Mouse (Mus musculus): ENCODE data around the gene Josd2. TPM values are rescaled to one million over a fixed set of nuclear protein-coding genes. Genes with fewer than 3 reads are reported as not detected.

Josd2 gene
- total RNA-seq (2014; rRNA removed), result 25.5 and 38.5 TPM in 2 replicates
- polyA plus RNA-seq (2015; fragmentation: Nextera tagmentation; extraction: Ambion mirVana), result 22.7 and 25.4 TPM in 2 replicates

GRCm38 (mm10) chr7:44467811-44468411 lies at the start of gene Josd2:
Gene Josd2, plus strand, starts transcription at chr7:44467980.
- Histone ChIP-seq H3K27me3 (ENCODE audit: insufficient read depth, low read length) (no peaks in the 10 kb centered on the region), H3K27ac (ENCODE audit: low read depth, low read length) (peak within 1 kb of the TSS; percentile 91), H3K36me3 (ENCODE audit: insufficient read depth, low read length) (peaks cover 17% of the 10 kb centered on the region; the same call in 1 of the 2 replicates), H3K9ac (replicated peaks; ENCODE audit: low read length, poor library complexity, severe bottlenecking) (peak within 1 kb of the TSS; percentile 66), H3K4me3 (ENCODE audit: low read depth, low read length) (peak within 1 kb of the TSS; percentile 46), H3K4me2 (ENCODE audit: low read depth, low read length, poor library complexity, severe bottlenecking) (peak within 1 kb of the TSS; percentile 69), H3K9me3 (ENCODE audit: low read length) (no peaks in the 10 kb centered on the region), H3K4me1 (ENCODE audit: insufficient read depth, low read length) (peaks cover 26% of the 10 kb centered on the region)
- ATAC-seq (ENCODE audit: low FRiP score) (peak; percentile 91), DNase-seq (ENCODE audit: low spot score) (peak; percentile 99)
- under 1% methylated on average over 42 of the region's 42 CpGs for WGBS
- no peak for TF ChIP-seq CTCF (IDR thresholded peaks at IDR 0.05)

- no peak for TF ChIP-seq CTCF (IDR thresholded peaks at IDR 0.05)
- ATAC-seq (ENCODE audit: low FRiP score), result peak; percentile 0; the same call in 1 of the 2 replicates
- H3K4me3 ChIP-seq (ENCODE audit: low read depth, low read length), result peak overlapping the region; percentile 82; the same call in 1 of the 2 replicates
- DNase-seq (ENCODE audit: low spot score), result no peak
- peaks cover 34% of the 10 kb centered on the region for H3K4me1 ChIP-seq (ENCODE audit: insufficient read depth, low read length)
- WGBS, result 8% methylated on average over 8 of the region's 8 CpGs
- peak overlapping the region; percentile 45 for H3K9ac ChIP-seq (replicated peaks; ENCODE audit: low read length, poor library complexity, severe bottlenecking)
- H3K4me2 ChIP-seq (ENCODE audit: low read depth, low read length, poor library complexity, severe bottlenecking), result peak overlapping the region; percentile 91
- H3K27ac ChIP-seq (ENCODE audit: low read depth, low read length), result peak overlapping the region; percentile 100
- no peaks in the 10 kb centered on the region for H3K27me3 ChIP-seq (ENCODE audit: insufficient read depth, low read length)
- H3K36me3 ChIP-seq (ENCODE audit: insufficient read depth, low read length), result no peaks in the 10 kb centered on the region
- no peaks in the 10 kb centered on the region for H3K9me3 ChIP-seq (ENCODE audit: low read length)
These were observed 40.1 kb upstream of the Josd2 start for GRCm38 (mm10) chr7:44427666-44428065.

GRCm38 (mm10) chr7:44428171-44428950 lies 39.4 kb upstream of the Josd2 start:
- no peak for TF ChIP-seq CTCF (IDR thresholded peaks at IDR 0.05)
- Histone ChIP-seq H3K4me2 (ENCODE audit: low read depth, low read length, poor library complexity, severe bottlenecking) (peak overlapping the region; percentile 91), H3K27ac (ENCODE audit: low read depth, low read length) (peak overlapping the region; percentile 100), H3K4me3 (ENCODE audit: low read depth, low read length) (peak overlapping the region; percentile 82), H3K9me3 (ENCODE audit: low read length) (no peaks in the 10 kb centered on the region), H3K36me3 (ENCODE audit: insufficient read depth, low read length) (no peaks in the 10 kb centered on the region), H3K4me1 (ENCODE audit: insufficient read depth, low read length) (peaks cover 36% of the 10 kb centered on the region), H3K27me3 (ENCODE audit: insufficient read depth, low read length) (no peaks in the 10 kb centered on the region), H3K9ac (replicated peaks; ENCODE audit: low read length, poor library complexity, severe bottlenecking) (peak overlapping the region; percentile 96)
- ATAC-seq (ENCODE audit: low FRiP score) (peak; percentile 47), DNase-seq (ENCODE audit: low spot score) (peak; percentile 78)
- 1% methylated on average over 14 of the region's 38 CpGs for WGBS

DNA sequence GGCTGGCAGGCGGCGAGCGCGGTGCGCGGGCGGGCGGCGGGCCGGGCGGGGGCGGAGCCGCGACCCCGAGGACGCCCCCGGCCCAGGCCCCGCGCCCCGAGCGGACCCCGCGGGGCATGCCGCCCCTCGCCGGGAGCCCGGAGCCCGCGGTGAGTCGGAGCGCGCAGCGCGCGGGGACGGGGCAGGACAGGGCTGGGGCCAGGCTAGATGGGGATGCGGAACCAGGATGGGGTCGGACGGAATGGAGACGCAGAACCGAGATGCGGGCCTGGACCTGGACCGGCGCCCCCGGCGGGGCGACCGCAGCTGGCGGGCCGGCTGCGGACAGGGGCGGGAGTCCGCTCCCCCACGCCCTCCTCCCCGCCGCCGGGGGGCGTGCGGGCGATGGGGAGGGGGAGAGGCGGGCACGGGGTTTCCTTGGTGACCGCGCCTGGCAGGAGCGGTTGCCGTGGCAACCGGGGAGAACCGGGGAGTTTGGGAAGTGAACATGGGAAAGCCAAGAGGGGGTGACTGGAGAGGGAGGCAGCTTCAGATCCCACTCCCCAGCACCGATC lies 38.7 kb upstream of the Josd2 start, which contains the start of gene Lrrc4b:
TSS of gene Lrrc4b (plus strand) at position 51 of the 554 bp plus-strand sequence.
- H3K36me3 ChIP-seq (ENCODE audit: insufficient read depth, low read length), result no peaks in the 10 kb centered on the region; the same call in 1 of the 2 replicates
- peak within 1 kb of the TSS; percentile 91 for H3K4me2 ChIP-seq (ENCODE audit: low read depth, low read length, poor library complexity, severe bottlenecking)
- ATAC-seq (ENCODE audit: low FRiP score) (peak; percentile 67), DNase-seq (ENCODE audit: low spot score) (peak; percentile 92)
- H3K27ac ChIP-seq (ENCODE audit: low read depth, low read length), result peak within 1 kb of the TSS; percentile 100
- no peaks in the 10 kb centered on the region for H3K27me3 ChIP-seq (ENCODE audit: insufficient read depth, low read length)
- H3K9me3 ChIP-seq (ENCODE audit: low read length), result no peaks in the 10 kb centered on the region
- peak; percentile 19 for TF ChIP-seq CTCF (IDR thresholded peaks at IDR 0.05)
- H3K9ac ChIP-seq (replicated peaks; ENCODE audit: low read length, poor library complexity, severe bottlenecking), result peak within 1 kb of the TSS; percentile 96
- WGBS, result under 1% methylated on average over 27 of the region's 69 CpGs
- H3K4me3 ChIP-seq (ENCODE audit: low read depth, low read length), result peak within 1 kb of the TSS; percentile 82
- peaks cover 36% of the 10 kb centered on the region for H3K4me1 ChIP-seq (ENCODE audit: insufficient read depth, low read length)

DNA sequence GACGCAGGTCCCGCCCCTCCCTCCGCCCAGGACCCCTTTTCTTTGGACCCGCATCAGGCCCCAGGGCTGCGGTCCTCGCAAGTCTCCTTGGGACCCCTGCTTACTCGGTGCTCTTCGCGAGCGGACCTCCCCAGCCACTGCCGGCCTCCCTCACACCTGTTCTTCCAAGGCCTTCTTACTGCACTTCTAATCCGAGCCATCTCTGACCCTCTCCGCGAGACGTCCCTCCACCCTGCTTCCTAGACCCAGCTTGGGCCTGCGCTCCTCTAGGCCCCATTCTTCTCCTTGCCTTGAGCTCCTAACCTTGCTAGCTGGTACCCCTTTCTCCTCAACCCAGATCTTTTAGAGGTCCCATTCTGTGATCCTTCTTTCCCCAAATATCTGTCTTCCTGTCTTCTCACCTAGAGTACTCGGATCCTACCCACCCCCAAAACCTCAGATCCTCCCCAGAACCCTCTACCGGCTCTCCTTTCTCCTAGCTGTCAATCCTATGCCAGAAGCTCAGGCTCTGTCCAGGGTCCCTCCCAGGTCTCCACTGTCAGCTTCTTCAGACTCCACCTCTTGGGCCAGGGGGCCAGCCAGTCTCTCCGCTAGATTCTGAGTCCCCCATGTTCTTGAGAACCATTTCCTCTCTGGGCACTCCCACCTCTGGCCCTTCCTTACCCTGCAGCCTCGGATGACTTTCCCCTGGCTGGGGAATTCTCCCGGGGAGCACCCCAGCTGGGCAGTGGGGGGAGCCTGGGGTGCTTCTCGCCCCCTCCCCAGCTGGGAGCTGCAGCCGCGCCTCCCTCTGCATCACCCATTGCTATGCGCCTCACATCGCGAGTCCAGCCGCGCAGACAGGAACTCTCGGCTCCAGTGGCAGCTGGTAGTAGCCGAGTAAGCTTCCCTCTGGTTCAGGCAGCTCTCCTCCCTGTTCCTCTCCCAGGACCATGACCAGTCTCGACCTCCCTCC lies 38.0 kb upstream of the Josd2 start:
- Histone ChIP-seq H3K4me2 (ENCODE audit: low read depth, low read length, poor library complexity, severe bottlenecking) (peak overlapping the region; percentile 91), H3K4me3 (ENCODE audit: low read depth, low read length) (peak overlapping the region; percentile 82), H3K36me3 (ENCODE audit: insufficient read depth, low read length) (no peaks in the 10 kb centered on the region; the same call in 1 of the 2 replicates), H3K27me3 (ENCODE audit: insufficient read depth, low read length) (no peaks in the 10 kb centered on the region), H3K4me1 (ENCODE audit: insufficient read depth, low read length) (peaks cover 36% of the 10 kb centered on the region), H3K9ac (replicated peaks; ENCODE audit: low read length, poor library complexity, severe bottlenecking) (peak overlapping the region; percentile 96), H3K27ac (ENCODE audit: low read depth, low read length) (peak overlapping the region; percentile 100), H3K9me3 (ENCODE audit: low read length) (no peaks in the 10 kb centered on the region)
- no peak for TF ChIP-seq CTCF (IDR thresholded peaks at IDR 0.05)
- ATAC-seq (ENCODE audit: low FRiP score) (peak; percentile 22), DNase-seq (ENCODE audit: low spot score) (peak; percentile 72)
- under 1% methylated on average over 28 of the region's 32 CpGs for WGBS
